Mouse (Mus musculus) T-cell, adult 2 months (primary cell): ENCODE results near the gene Skint5.
"Not testable (repeated sequence)": the region's sequence is repeated elsewhere in the genome, so short reads cannot be mapped to it uniquely, and the experiment has no call there.

Experiments
- DNase-seq: peaks from one replicate; pipeline ENCODE4 v3.0.0; 2022; ENCODE audit warnings: low spot score

The Skint5 gene

GRCm38 (mm10) chr4:113999403-113999802, at the start of gene Skint5:
Skint5 (minus strand) TSS chr4:113999503.
- DNase-seq = no peak

GRCm38 (mm10) chr4:113957343-113957742, 42.0 kb downstream of the Skint5 start:
- no peak for DNase-seq

- no peak for DNase-seq
These were observed 235.1 kb downstream of the Skint5 start for GRCm38 (mm10) chr4:113764182-113764581.

- DNase-seq = no peak
These were observed 235.6 kb downstream of the Skint5 start for GRCm38 (mm10) chr4:113763684-113764083.

- not testable (repeated sequence) for DNase-seq
These were observed 551.1 kb downstream of the Skint5 start for GRCm38 (mm10) chr4:113448230-113448629.
